Mouse (Mus musculus) left cerebral cortex, adult 2 months (tissue): Measurements from ENCODE around the gene Tulp1. TPM values are rescaled to one million over a fixed set of nuclear protein-coding genes. Genes with fewer than 3 reads are reported as not detected.

Source experiments
- DNase-seq, 2 experiments: peaks; one replicate each; pipeline ENCODE4 v3.0.0; 2021 to 2022; ENCODE audit warnings: low spot score in 2 of 2, mixed read lengths in 1 of 2; ENCODE audit errors: extremely low spot score in 1 of 2
- H3K27ac ChIP-seq: fragments of 200-600 bp; 2 replicates; pipeline ENCODE4 v1.8.1; 2022
- H3K4me3 ChIP-seq: fragments of 200-600 bp; 2 replicates; pipeline ENCODE4 v1.8.1; 2022
- CTCF ChIP-seq: fragments of 200-600 bp; IDR thresholded peaks from 2 replicates; pipeline ENCODE4 v1.8.1; 2022; ENCODE audit warnings: antibody characterized with exemption, mild to moderate bottlenecking, moderate library complexity
- intact Hi-C: fragments of 180-260 bp; cut with DNase I; formaldehyde crosslinking; loops from one replicate; pipeline ENCODE4 v1.15.1; 2025
- total RNA-seq, 2 experiments: library from RNA; stranded (reverse); gene quantifications; 2 replicates each; pipeline ENCODE4 v1.2.3; 2021

Tulp1 gene
- total RNA-seq, 2 experiments from 2014 or later, result not detected

- Histone ChIP-seq H3K27ac (peak overlapping the region; percentile 40; the same call in 1 of the 2 replicates), H3K4me3 (no peak overlapping the region)
- TF ChIP-seq CTCF, result peak; percentile 95
- intact Hi-C loops, result loop anchor here (1.0 to 10.0 kb wide), 3 partner anchors 76 to 224 kb away; partner anchors contain the start of genes Ppard and Tcp11
- DNase-seq, result peak; percentile 81 to 86
These were observed 56.5 kb downstream of the Tulp1 start for GRCm38 (mm10) chr17:28308297-28309195.

GRCm38 (mm10) chr17:28305172-28305571, 59.9 kb downstream of the Tulp1 start:
- TF ChIP-seq CTCF, result no peak
- no peak for DNase-seq
- intact Hi-C loops, result loop anchor here (10.0 kb wide), 1 partner anchor 220 kb away; the partner anchor contains the start of gene Tcp11
- Histone ChIP-seq H3K27ac (no peak overlapping the region), H3K4me3 (no peak overlapping the region)

Other genes starting within 250 kb of the Tulp1 start
- gene Scube3, start 223.1 kb downstream of the Tulp1 start, total RNA-seq, result 1 to 10 TPM; 1.5 TPM
- 100 to 1,000 TPM; 107 to 130 TPM for gene Zfp523, start 188.1 kb downstream of the Tulp1 start, total RNA-seq
- gene Def6, start 157.4 kb downstream of the Tulp1 start, total RNA-seq, result 1 to 10 TPM; 2.1 to 3.1 TPM
- 10 to 100 TPM; 28.8 to 29.2 TPM for gene Ppard, start 132.5 kb downstream of the Tulp1 start, total RNA-seq
- gene Fance, start 51.7 kb downstream of the Tulp1 start, total RNA-seq, result 10 to 100 TPM; 21.5 to 26.1 TPM
- gene Rpl10a, start 36.8 kb downstream of the Tulp1 start, total RNA-seq, result 100 to 1,000 TPM; 302 to 309 TPM
- 1 to 10 TPM; 2.9 to 3.0 TPM for gene Tead3, start 14.4 kb downstream of the Tulp1 start, total RNA-seq
- gene Fkbp5, start 152.3 kb upstream of the Tulp1 start, total RNA-seq, result 10 to 100 TPM; 51.5 to 54.4 TPM
- gene Armc12, start 165.6 kb upstream of the Tulp1 start, total RNA-seq, result not detected
- gene Clpsl2, start 184.2 kb upstream of the Tulp1 start, total RNA-seq, result not detected
- gene Clps, start 195.5 kb upstream of the Tulp1 start, total RNA-seq, result not detected
- 1 to 10 TPM; 3.3 to 4.7 TPM for gene Lhfpl5, start 210.4 kb upstream of the Tulp1 start, total RNA-seq